Mouse (Mus musculus): ENCODE data around the gene Cyp26c1. TPM values are rescaled to one million over a fixed set of nuclear protein-coding genes. Genes with fewer than 3 reads are reported as not detected.

Cyp26c1 gene
- polyA plus RNA-seq, 1 experiment from 2014 or later, result 0.10 TPM

DNA sequence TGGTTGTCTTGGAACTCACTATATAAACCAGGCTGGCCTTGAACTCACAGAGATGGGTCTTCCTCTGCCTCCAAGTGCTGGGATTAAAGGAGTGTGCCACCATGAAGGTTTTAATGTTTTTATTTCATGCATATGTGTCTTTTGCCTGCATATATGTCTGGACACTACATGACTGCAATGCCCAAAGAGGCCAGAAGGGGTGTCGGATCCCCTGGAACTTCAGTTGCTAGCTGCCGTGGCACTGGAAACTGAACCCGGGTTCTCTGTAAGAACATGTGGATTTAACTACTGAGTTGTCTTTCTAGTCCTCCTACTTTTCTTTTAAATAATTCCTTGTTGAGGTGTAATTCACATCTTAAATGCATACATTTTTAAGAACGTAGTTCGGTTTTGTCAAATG, 39.2 kb downstream of the Cyp26c1 start:
- ChIA-PET CTCF (interaction anchor here (1.6 kb wide), 1 partner anchor 21 kb away, joined by 6 read pairs; no protein-coding TSS in a partner anchor), POLR2A (no interaction called here)
- DNase-seq (ENCODE audit: low read depth, low spot score) (no peak), ATAC-seq (no peak)
- no peak for TF ChIP-seq CTCF (IDR thresholded peaks at IDR 0.05)
- in situ Hi-C loops (cut with MboI; ENCODE audit: low pct_unique_long_range_greater_than_20kb), result no loop called here
- no peaks in the 10 kb centered on the region for H3K27me3 ChIP-seq

DNA sequence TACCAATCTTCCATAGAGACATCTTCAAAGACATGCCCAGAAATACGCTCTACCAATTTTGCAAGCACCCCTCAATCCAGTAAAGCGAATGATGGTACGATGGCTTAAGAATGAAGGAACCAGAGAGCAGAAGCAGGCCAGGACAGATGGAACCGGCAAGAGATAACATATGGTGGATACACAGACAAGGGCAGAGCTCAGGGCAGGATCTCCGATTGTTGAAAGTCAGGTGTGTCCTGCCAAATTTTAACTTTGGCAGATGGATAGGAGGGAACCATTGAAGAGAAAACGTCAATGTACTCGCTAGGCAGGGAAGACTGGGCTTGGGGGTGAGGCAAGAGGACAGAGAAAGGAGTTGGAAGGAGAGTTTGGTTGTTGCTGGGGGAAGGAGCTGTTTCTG, 41.2 kb downstream of the Cyp26c1 start:
- in situ Hi-C loops (cut with MboI; ENCODE audit: low pct_unique_long_range_greater_than_20kb), result no loop called here
- ATAC-seq (no peak), DNase-seq (ENCODE audit: low read depth, low spot score) (no peak)
- no peak for TF ChIP-seq CTCF (IDR thresholded peaks at IDR 0.05)
- ChIA-PET POLR2A (interaction anchor here (0.6 kb wide), 1 partner anchor 82 kb away, joined by 3 read pairs; no protein-coding TSS in a partner anchor), CTCF (interaction anchor here (1.3 kb wide), 1 partner anchor 12 kb away, joined by 3 read pairs; no protein-coding TSS in a partner anchor)
- no peaks in the 10 kb centered on the region for H3K27me3 ChIP-seq

- no peaks in the 10 kb centered on the region for H3K27me3 ChIP-seq
- ChIA-PET POLR2A (no interaction called here), CTCF (interaction anchor here (1.1 kb wide), 1 partner anchor 23 kb away, joined by 3 read pairs; no protein-coding TSS in a partner anchor)
- in situ Hi-C loops (cut with MboI; ENCODE audit: low pct_unique_long_range_greater_than_20kb), result no loop called here
- no peak for ATAC-seq
- no peak for TF ChIP-seq CTCF (IDR thresholded peaks at IDR 0.05)
- DNase-seq (ENCODE audit: low read depth, low spot score), result no peak
These were observed 42.0 kb downstream of the Cyp26c1 start for GRCm38 (mm10) chr19:37727366-37727765.

- DNase-seq (ENCODE audit: low read depth, low spot score), result no peak
- POLR2A ChIA-PET, result no interaction called here
- CTCF ChIA-PET, result no interaction called here
- H3K27me3 ChIP-seq, result no peaks in the 10 kb centered on the region
- in situ Hi-C loops (cut with MboI; ENCODE audit: low pct_unique_long_range_greater_than_20kb), result loop anchor here (5.0 kb wide), 1 partner anchor 87 kb away; no protein-coding TSS in a partner anchor
- no peak for TF ChIP-seq CTCF (IDR thresholded peaks at IDR 0.05)
- no peak for ATAC-seq
These were observed 50.0 kb downstream of the Cyp26c1 start for GRCm38 (mm10) chr19:37735426-37735825.

GRCm38 (mm10) chr19:37738575-37738974, 53.2 kb downstream of the Cyp26c1 start:
- ChIA-PET POLR2A (no interaction called here), CTCF (interaction anchor here (1.0 to 1.7 kb wide), 3 partner anchors 9 to 15 kb away, joined by 3 to 6 read pairs (median 3); no protein-coding TSS in a partner anchor)
- H3K27me3 ChIP-seq, result no peaks in the 10 kb centered on the region
- DNase-seq (ENCODE audit: low read depth, low spot score) (peak; percentile 66), ATAC-seq (peak; percentile 94)
- no peak for TF ChIP-seq CTCF (IDR thresholded peaks at IDR 0.05)
- in situ Hi-C loops (cut with MboI; ENCODE audit: low pct_unique_long_range_greater_than_20kb), result loop anchor here (5.0 kb wide), 1 partner anchor 84 kb away; no protein-coding TSS in a partner anchor

GRCm38 (mm10) chr19:37740043-37740442, 54.7 kb downstream of the Cyp26c1 start:
- no peaks in the 10 kb centered on the region for H3K27me3 ChIP-seq
- TF ChIP-seq CTCF (IDR thresholded peaks at IDR 0.05), result no peak
- CTCF ChIA-PET, result interaction anchor here (1.7 kb wide), 1 partner anchor 13 kb away, joined by 6 read pairs; no protein-coding TSS in a partner anchor
- ATAC-seq, result no peak
- in situ Hi-C loops (cut with MboI; ENCODE audit: low pct_unique_long_range_greater_than_20kb), result no loop called here
- POLR2A ChIA-PET, result no interaction called here
- DNase-seq (ENCODE audit: low read depth, low spot score), result no peak

Other genes starting within 250 kb of the Cyp26c1 start
- 56.2 TPM for gene Exoc6, start 135.2 kb upstream of the Cyp26c1 start, polyA plus RNA-seq (2021)
- gene Cyp26a1, start 12.2 kb downstream of the Cyp26c1 start, polyA plus RNA-seq (2021), result 0.35 TPM

Measured in Patski (cell line).